Mouse (Mus musculus): Measurements from ENCODE around the gene Trip4. TPM values are rescaled to one million over a fixed set of nuclear protein-coding genes. Genes with fewer than 3 reads are reported as not detected.

The Trip4 gene
- polyA plus RNA-seq, 1 experiment, result 37.4 TPM

GRCm38 (mm10) chr9:65913976-65914375 lies 5.4 kb upstream of the Trip4 start:
- Histone ChIP-seq H3K4me1 (ENCODE audit: control insufficient read depth, insufficient read depth, low read length) (no peaks in the 10 kb centered on the region), H3K27ac (ENCODE audit: insufficient read depth, low read length) (no peak overlapping the region), H3K27me3 (ENCODE audit: control insufficient read depth, insufficient read depth, low read length, poor library complexity, severe bottlenecking) (no peaks in the 10 kb centered on the region), H3K36me3 (ENCODE audit: control insufficient read depth, insufficient read depth, low read length, poor library complexity, severe bottlenecking) (no peaks in the 10 kb centered on the region), H3K4me3 (ENCODE audit: low read depth, low read length) (no peak overlapping the region), H3K9me3 (replicated peaks; ENCODE audit: control insufficient read depth, insufficient read depth, low read length, poor library complexity, severe bottlenecking) (no peaks in the 10 kb centered on the region), H3K9ac (ENCODE audit: low read depth, poor library complexity, severe bottlenecking) (no peak overlapping the region)
- no peak for TF ChIP-seq CTCF (IDR thresholded peaks at IDR 0.05; ENCODE audit: low read depth, low read length)
- TF ChIP-seq POLR2A (IDR thresholded peaks at IDR 0.05; ENCODE audit: insufficient read depth, low read length), result no peak
- no peak for TF ChIP-seq EP300 (IDR thresholded peaks at IDR 0.05; ENCODE audit: insufficient read depth, low read depth, low read length)

GRCm38 (mm10) chr9:65909837-65910236 lies 1.2 kb upstream of the Trip4 start:
- Histone ChIP-seq H3K4me3 (ENCODE audit: low read depth, low read length) (peak overlapping the region; percentile 92), H3K27ac (ENCODE audit: insufficient read depth, low read length) (peak overlapping the region; percentile 76), H3K9ac (ENCODE audit: low read depth, poor library complexity, severe bottlenecking) (peak overlapping the region; percentile 89), H3K36me3 (ENCODE audit: control insufficient read depth, insufficient read depth, low read length, poor library complexity, severe bottlenecking) (peaks cover 3% of the 10 kb centered on the region; the same call in 1 of the 2 replicates), H3K4me1 (ENCODE audit: control insufficient read depth, insufficient read depth, low read length) (no peaks in the 10 kb centered on the region), H3K9me3 (replicated peaks; ENCODE audit: control insufficient read depth, insufficient read depth, low read length, poor library complexity, severe bottlenecking) (no peaks in the 10 kb centered on the region), H3K27me3 (ENCODE audit: control insufficient read depth, insufficient read depth, low read length, poor library complexity, severe bottlenecking) (no peaks in the 10 kb centered on the region)
- no peak for TF ChIP-seq EP300 (IDR thresholded peaks at IDR 0.05; ENCODE audit: insufficient read depth, low read depth, low read length)
- TF ChIP-seq CTCF (IDR thresholded peaks at IDR 0.05; ENCODE audit: low read depth, low read length), result no peak
- no peak for TF ChIP-seq POLR2A (IDR thresholded peaks at IDR 0.05; ENCODE audit: insufficient read depth, low read length)

GRCm38 (mm10) chr9:65909301-65909801 lies 757 bp upstream of the Trip4 start:
- peak overlapping the region; percentile 89 for H3K9ac ChIP-seq (ENCODE audit: low read depth, poor library complexity, severe bottlenecking)
- H3K36me3 ChIP-seq (ENCODE audit: control insufficient read depth, insufficient read depth, low read length, poor library complexity, severe bottlenecking), result peaks cover 3% of the 10 kb centered on the region; the same call in 1 of the 2 replicates
- H3K27me3 ChIP-seq (ENCODE audit: control insufficient read depth, insufficient read depth, low read length, poor library complexity, severe bottlenecking), result no peaks in the 10 kb centered on the region
- H3K9me3 ChIP-seq (replicated peaks; ENCODE audit: control insufficient read depth, insufficient read depth, low read length, poor library complexity, severe bottlenecking), result no peaks in the 10 kb centered on the region
- no peak for TF ChIP-seq POLR2A (IDR thresholded peaks at IDR 0.05; ENCODE audit: insufficient read depth, low read length)
- TF ChIP-seq CTCF (IDR thresholded peaks at IDR 0.05; ENCODE audit: low read depth, low read length), result peak; percentile 3
- no peak for TF ChIP-seq EP300 (IDR thresholded peaks at IDR 0.05; ENCODE audit: insufficient read depth, low read depth, low read length)
- H3K4me3 ChIP-seq (ENCODE audit: low read depth, low read length), result peak overlapping the region; percentile 92
- H3K4me1 ChIP-seq (ENCODE audit: control insufficient read depth, insufficient read depth, low read length), result no peaks in the 10 kb centered on the region
- H3K27ac ChIP-seq (ENCODE audit: insufficient read depth, low read length), result peak overlapping the region; percentile 76

- no peak for TF ChIP-seq POLR2A (IDR thresholded peaks at IDR 0.05; ENCODE audit: insufficient read depth, low read length)
- peak; percentile 7 for TF ChIP-seq CTCF (IDR thresholded peaks at IDR 0.05; ENCODE audit: low read depth, low read length)
- Histone ChIP-seq H3K27ac (ENCODE audit: insufficient read depth, low read length) (no peak overlapping the region), H3K36me3 (ENCODE audit: control insufficient read depth, insufficient read depth, low read length, poor library complexity, severe bottlenecking) (peaks cover 4% of the 10 kb centered on the region), H3K27me3 (ENCODE audit: control insufficient read depth, insufficient read depth, low read length, poor library complexity, severe bottlenecking) (no peaks in the 10 kb centered on the region), H3K9ac (ENCODE audit: low read depth, poor library complexity, severe bottlenecking) (no peak overlapping the region), H3K9me3 (replicated peaks; ENCODE audit: control insufficient read depth, insufficient read depth, low read length, poor library complexity, severe bottlenecking) (no peaks in the 10 kb centered on the region), H3K4me1 (ENCODE audit: control insufficient read depth, insufficient read depth, low read length) (no peaks in the 10 kb centered on the region), H3K4me3 (ENCODE audit: low read depth, low read length) (no peak overlapping the region)
Observed at GRCm38 (mm10) chr9:65903419-65903818, 5.2 kb downstream of the Trip4 start.

- Histone ChIP-seq H3K36me3 (ENCODE audit: control insufficient read depth, insufficient read depth, low read length, poor library complexity, severe bottlenecking) (peaks cover 5% of the 10 kb centered on the region), H3K9me3 (replicated peaks; ENCODE audit: control insufficient read depth, insufficient read depth, low read length, poor library complexity, severe bottlenecking) (no peaks in the 10 kb centered on the region)
Observed at GRCm38 (mm10) chr9:65902879-65903278, 5.7 kb downstream of the Trip4 start.

GRCm38 (mm10) chr9:65896977-65897376 lies 11.6 kb downstream of the Trip4 start:
- H3K4me3 ChIP-seq (ENCODE audit: low read depth, low read length), result no peak overlapping the region
- TF ChIP-seq EP300 (IDR thresholded peaks at IDR 0.05; ENCODE audit: insufficient read depth, low read depth, low read length) (no peak), CTCF (IDR thresholded peaks at IDR 0.05; ENCODE audit: low read depth, low read length) (no peak), POLR2A (IDR thresholded peaks at IDR 0.05; ENCODE audit: insufficient read depth, low read length) (no peak)
- H3K27ac ChIP-seq (ENCODE audit: insufficient read depth, low read length), result no peak overlapping the region
- H3K4me1 ChIP-seq (ENCODE audit: control insufficient read depth, insufficient read depth, low read length), result no peaks in the 10 kb centered on the region
- H3K27me3 ChIP-seq (ENCODE audit: control insufficient read depth, insufficient read depth, low read length, poor library complexity, severe bottlenecking), result no peaks in the 10 kb centered on the region
- no peaks in the 10 kb centered on the region for H3K9me3 ChIP-seq (replicated peaks; ENCODE audit: control insufficient read depth, insufficient read depth, low read length, poor library complexity, severe bottlenecking)
- H3K9ac ChIP-seq (ENCODE audit: low read depth, poor library complexity, severe bottlenecking), result no peak overlapping the region
- H3K36me3 ChIP-seq (ENCODE audit: control insufficient read depth, insufficient read depth, low read length, poor library complexity, severe bottlenecking), result peaks cover 21% of the 10 kb centered on the region

More at GRCm38 (mm10) chr9:65902879-65903278, 5.7 kb downstream of the Trip4 start:
- no peak for TF ChIP-seq CTCF (IDR thresholded peaks at IDR 0.05; ENCODE audit: low read depth, low read length)
- no peak for TF ChIP-seq EP300 (IDR thresholded peaks at IDR 0.05; ENCODE audit: insufficient read depth, low read depth, low read length)
- no peak for TF ChIP-seq POLR2A (IDR thresholded peaks at IDR 0.05; ENCODE audit: insufficient read depth, low read length)
- H3K4me1 ChIP-seq (ENCODE audit: control insufficient read depth, insufficient read depth, low read length), result no peaks in the 10 kb centered on the region
- H3K9ac ChIP-seq (ENCODE audit: low read depth, poor library complexity, severe bottlenecking), result no peak overlapping the region
- H3K4me3 ChIP-seq (ENCODE audit: low read depth, low read length), result no peak overlapping the region
- H3K27me3 ChIP-seq (ENCODE audit: control insufficient read depth, insufficient read depth, low read length, poor library complexity, severe bottlenecking), result no peaks in the 10 kb centered on the region
- H3K27ac ChIP-seq (ENCODE audit: insufficient read depth, low read length), result no peak overlapping the region

All from ES-Bruce4 (cell line).